Mouse (Mus musculus) heart, adult 2 months (tissue): Measurements from ENCODE around the gene Foxo3. TPM values are rescaled to one million over a fixed set of nuclear protein-coding genes. Genes with fewer than 3 reads are reported as not detected.

Source experiments
- DNase-seq, 2 experiments: peaks; one replicate each; pipeline ENCODE4 v3.0.0; 2021
- H3K27ac ChIP-seq: fragments of 200-600 bp; 2 replicates; pipeline ENCODE4 v1.8.1; 2022
- H3K27me3 ChIP-seq: fragments of 200-500 bp; 2 replicates; pipeline ENCODE4 v1.6.1; 2012; ENCODE audit warnings: mild to moderate bottlenecking, low read length, inconsistent platforms, mixed read lengths; ENCODE audit not compliant: control insufficient read depth, insufficient read depth
- H3K36me3 ChIP-seq: fragments of 200-500 bp; 2 replicates; pipeline ENCODE4 v1.6.1; 2012; ENCODE audit warnings: low read length, inconsistent platforms; ENCODE audit not compliant: control insufficient read depth, insufficient read depth
- H3K4me1 ChIP-seq: fragments of 200-500 bp; 2 replicates; pipeline ENCODE4 v1.6.1; 2011; ENCODE audit warnings: low read length; ENCODE audit not compliant: control insufficient read depth, insufficient read depth
- H3K4me3 ChIP-seq: fragments of 200-600 bp; 2 replicates; pipeline ENCODE4 v1.8.1; 2022
- H3K79me2 ChIP-seq: fragments of 200-500 bp; replicated peaks from 2 replicates; pipeline ENCODE4 v1.6.1; 2012; ENCODE audit warnings: mild to moderate bottlenecking, inconsistent platforms, low read length, moderate library complexity, mixed read lengths; ENCODE audit not compliant: control insufficient read depth, insufficient read depth
- H3K9ac ChIP-seq: fragments of 200-500 bp; 2 replicates; pipeline ENCODE4 v1.6.1; 2012; ENCODE audit warnings: low read depth, mild to moderate bottlenecking, control low read depth, inconsistent platforms, low read length, mixed read lengths
- CTCF ChIP-seq: fragments of 200-600 bp; IDR thresholded peaks from 2 replicates; pipeline ENCODE4 v1.8.1; 2022; ENCODE audit warnings: antibody characterized with exemption, mild to moderate bottlenecking, moderate library complexity
- EP300 ChIP-seq: fragments of 200-500 bp; IDR thresholded peaks from 2 replicates; pipeline ENCODE4 v1.6.1; 2011; ENCODE audit warnings: low read depth, low read length, control low read depth; ENCODE audit not compliant: insufficient read depth
- POLR2A ChIP-seq: fragments of 200-500 bp; IDR thresholded peaks from 2 replicates; pipeline ENCODE4 v1.6.1; 2011; ENCODE audit warnings: mild to moderate bottlenecking, low read depth, low read length, control low read depth; ENCODE audit not compliant: insufficient read depth
- WGBS: fragments of 180-500 bp; shearing (Covaris S2); methylation state at CpG from one replicate; pipeline ENCODE4 v1.1.7; 2018; 5-methylcytosine and 5-hydroxymethylcytosine counted together
- intact Hi-C: fragments of 180-260 bp; cut with DNase I; formaldehyde crosslinking; loops from one replicate; pipeline ENCODE4 v1.15.1; 2025
- polyA plus RNA-seq: library from polyadenylated mRNA; depleted of rRNA; stranded (reverse); fragments of >200 nt; gene quantifications from 2 replicates; pipeline ENCODE4 v1.2.3, GENCODE M21; 2012
- total RNA-seq, 2 experiments: library from RNA; stranded (reverse); gene quantifications; 2 replicates each; pipeline ENCODE4 v1.2.3; 2021

Foxo3 gene
- total and polyA plus RNA-seq, 3 experiments, result 26.7 to 89.5 (median 72.5) TPM

DNA sequence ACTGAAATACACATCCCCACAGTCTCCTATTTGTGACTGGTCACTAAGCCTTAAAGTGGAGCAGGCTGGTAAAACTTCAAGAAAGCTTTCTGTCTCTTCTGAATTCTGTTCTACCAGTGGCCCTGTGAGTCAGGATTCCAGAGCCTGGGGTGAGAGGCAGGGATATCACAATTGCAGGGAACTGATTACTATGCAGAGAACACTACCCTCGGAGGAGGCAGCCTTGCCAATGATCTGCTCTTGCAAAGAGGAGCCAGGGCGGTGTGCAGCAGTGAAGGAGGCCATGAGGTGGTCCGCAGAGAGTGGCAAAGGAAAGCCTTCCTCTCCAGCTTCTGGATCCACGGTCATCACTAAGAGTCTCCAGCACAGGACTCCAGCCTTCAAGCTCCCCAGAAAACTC, 34.8 kb downstream of the Foxo3 start:
- Histone ChIP-seq H3K4me1 (peaks cover 24% of the 10 kb centered on the region), H3K79me2 (peaks cover 13% of the 10 kb centered on the region), H3K9ac (no peak overlapping the region), H3K4me3 (no peak overlapping the region), H3K36me3 (peaks cover 18% of the 10 kb centered on the region), H3K27ac (no peak overlapping the region), H3K27me3 (no peaks in the 10 kb centered on the region)
- 59% methylated on average over 4 of the region's 4 CpGs for WGBS
- no peak for TF ChIP-seq EP300
- no peak for DNase-seq
- intact Hi-C loops, result loop anchor here (2.0 kb wide), 1 partner anchor 15 kb away; no protein-coding TSS in a partner anchor

DNA sequence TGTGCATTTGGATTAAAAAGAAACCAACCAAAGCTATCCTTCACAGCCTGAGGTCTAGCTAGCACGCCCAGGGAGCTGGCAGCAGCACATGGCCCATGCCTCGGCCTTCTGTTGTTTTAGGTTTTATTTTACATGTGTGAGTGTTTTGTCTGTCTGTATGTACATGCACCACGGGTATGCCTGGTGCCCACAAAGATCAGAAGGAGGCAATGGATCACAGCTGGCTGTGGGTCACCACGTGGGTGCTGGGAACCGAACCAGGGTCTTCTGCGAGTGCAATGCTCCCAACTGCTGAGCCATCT, 36.8 kb downstream of the Foxo3 start:
- H3K79me2 ChIP-seq, result peaks cover 13% of the 10 kb centered on the region
- no peak overlapping the region for H3K9ac ChIP-seq
- no peak for DNase-seq
- no peak overlapping the region for H3K27ac ChIP-seq
- no peaks in the 10 kb centered on the region for H3K27me3 ChIP-seq
- H3K36me3 ChIP-seq, result peaks cover under 1% of the 10 kb centered on the region; the same call in 1 of the 2 replicates
- H3K4me1 ChIP-seq, result peaks cover 15% of the 10 kb centered on the region
- TF ChIP-seq EP300 (no peak), CTCF (no peak), POLR2A (no peak)
- intact Hi-C loops, result no loop called here
- 95% methylated on average over 6 of the region's 6 CpGs for WGBS
- no peak overlapping the region for H3K4me3 ChIP-seq

DNA sequence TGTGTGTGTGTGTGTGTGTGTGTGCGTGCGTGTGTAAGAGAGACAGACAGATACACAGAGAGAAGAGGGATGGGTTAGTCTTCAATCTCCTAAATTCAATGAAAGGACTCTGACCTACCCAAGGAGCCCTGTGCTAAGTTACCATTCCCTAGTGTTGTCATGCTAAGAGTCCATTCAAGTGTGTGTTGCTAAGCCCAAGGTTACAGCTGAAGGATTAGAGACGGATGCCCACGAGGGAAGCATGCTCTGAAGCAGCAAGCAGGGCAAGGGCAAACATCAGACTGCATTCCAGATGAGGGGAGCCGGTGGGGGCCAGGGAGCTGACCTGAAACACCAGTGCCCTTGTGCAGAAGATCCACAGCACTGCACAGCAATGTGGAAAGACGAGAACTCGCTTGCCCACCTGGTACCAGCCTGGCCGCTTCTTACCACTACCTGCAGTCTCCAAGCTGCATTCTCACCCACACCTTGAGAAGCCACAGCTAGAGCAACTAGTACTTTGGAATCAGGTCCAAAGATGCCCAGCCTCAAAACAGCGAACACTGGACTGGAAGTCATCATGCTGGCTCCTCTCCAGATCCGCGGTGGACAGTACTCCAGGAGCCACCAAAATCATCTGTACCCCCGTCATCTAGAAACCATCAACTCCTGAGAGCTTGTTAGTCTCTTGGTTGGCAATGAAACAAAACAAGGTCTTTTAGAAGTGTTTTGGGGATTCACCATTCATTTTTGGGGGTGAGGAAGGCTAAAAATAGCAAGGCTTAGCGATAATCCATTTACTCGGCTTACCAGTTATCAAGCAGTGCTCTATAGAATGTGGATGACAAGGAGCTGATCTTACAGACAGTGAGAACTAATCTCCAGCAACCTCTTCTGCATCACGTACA, 37.4 kb downstream of the Foxo3 start:
- H3K27me3 ChIP-seq, result no peaks in the 10 kb centered on the region
- H3K4me1 ChIP-seq, result peaks cover 12% of the 10 kb centered on the region
- TF ChIP-seq EP300 (no peak), CTCF (no peak), POLR2A (no peak)
- H3K9ac ChIP-seq, result no peak overlapping the region
- WGBS, result 71% methylated on average over 15 of the region's 15 CpGs
- intact Hi-C loops, result no loop called here
- H3K27ac ChIP-seq, result no peak overlapping the region
- peaks cover 15% of the 10 kb centered on the region for H3K79me2 ChIP-seq
- no peak for DNase-seq
- H3K4me3 ChIP-seq, result no peak overlapping the region
- H3K36me3 ChIP-seq, result no peaks in the 10 kb centered on the region; the same call in 1 of the 2 replicates

DNA sequence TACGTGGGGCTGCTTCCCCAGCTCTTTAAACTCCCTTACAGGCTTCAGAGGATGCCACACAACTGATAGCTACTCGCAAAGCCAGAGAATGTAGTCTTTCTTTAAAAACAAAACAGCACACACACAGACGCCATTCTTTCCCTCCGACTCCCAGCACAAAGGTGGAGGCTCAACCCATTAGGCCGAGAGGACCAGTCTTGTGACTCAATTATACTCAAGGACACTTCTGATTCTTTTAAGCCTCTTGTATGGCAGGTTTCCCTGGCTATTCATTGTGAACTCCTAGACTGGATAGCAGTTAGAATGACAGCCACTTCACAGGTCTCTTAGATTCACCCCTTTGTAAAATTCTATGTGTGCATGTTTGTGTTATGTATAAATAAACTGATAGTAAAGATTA, 38.3 kb downstream of the Foxo3 start:
- no peak overlapping the region for H3K27ac ChIP-seq
- no peak overlapping the region for H3K9ac ChIP-seq
- intact Hi-C loops, result no loop called here
- TF ChIP-seq POLR2A, result no peak
- no peak for TF ChIP-seq EP300
- TF ChIP-seq CTCF, result no peak
- no peak overlapping the region for H3K4me3 ChIP-seq
- H3K27me3 ChIP-seq, result no peaks in the 10 kb centered on the region
- H3K79me2 ChIP-seq, result peaks cover 16% of the 10 kb centered on the region
- peaks cover 10% of the 10 kb centered on the region for H3K4me1 ChIP-seq
- DNase-seq, result no peak
- no peaks in the 10 kb centered on the region; the same call in 1 of the 2 replicates for H3K36me3 ChIP-seq
- WGBS, result 69% methylated on average over 5 of the region's 5 CpGs

DNA sequence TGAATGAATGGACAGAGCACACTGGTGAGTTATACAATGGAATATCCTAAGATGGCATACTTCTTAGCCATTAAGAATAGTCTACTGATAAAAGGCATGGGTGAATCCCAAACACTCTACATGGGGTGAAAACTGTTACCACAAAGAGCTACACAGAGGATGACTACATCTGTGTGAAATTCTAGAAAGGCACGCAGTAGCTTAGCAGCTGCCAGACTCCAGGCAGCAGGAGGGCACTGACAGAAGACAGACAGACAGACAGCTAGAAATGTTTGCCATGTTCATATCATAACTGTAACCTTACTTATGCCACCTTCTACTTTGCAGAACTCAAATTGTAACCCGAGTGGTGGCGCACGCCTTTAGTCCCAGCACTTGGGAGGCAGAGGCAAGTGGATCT, 39.0 kb downstream of the Foxo3 start:
- no peak overlapping the region for H3K9ac ChIP-seq
- intact Hi-C loops, result no loop called here
- no peak for TF ChIP-seq CTCF
- no peak for TF ChIP-seq POLR2A
- TF ChIP-seq EP300, result no peak
- 78% methylated on average over 4 of the region's 4 CpGs for WGBS
- H3K4me1 ChIP-seq, result peaks cover 11% of the 10 kb centered on the region
- no peaks in the 10 kb centered on the region for H3K27me3 ChIP-seq
- no peaks in the 10 kb centered on the region; the same call in 1 of the 2 replicates for H3K36me3 ChIP-seq
- no peak overlapping the region for H3K27ac ChIP-seq
- H3K4me3 ChIP-seq, result no peak overlapping the region
- peaks cover 17% of the 10 kb centered on the region for H3K79me2 ChIP-seq
- no peak for DNase-seq

DNA sequence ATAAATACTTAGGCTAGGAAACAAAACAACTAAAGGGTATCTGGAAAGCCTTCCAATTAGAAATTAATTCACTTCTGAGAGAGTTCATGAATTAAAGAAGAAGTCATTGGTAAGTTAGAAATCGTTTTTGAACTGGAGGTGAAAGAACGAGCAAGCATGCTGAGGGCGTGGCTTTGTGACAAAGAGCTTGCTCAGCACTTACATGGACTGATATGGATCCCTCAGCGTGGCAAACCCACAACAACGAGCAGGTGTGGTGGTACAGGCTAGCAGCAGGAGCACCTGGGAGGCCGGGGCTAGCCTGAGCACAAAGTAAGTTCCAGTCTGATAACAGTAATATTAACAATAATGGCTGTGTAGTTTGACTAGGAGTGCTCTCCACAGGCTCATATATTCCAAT, 41.2 kb downstream of the Foxo3 start:
- 72% methylated on average over 6 of the region's 6 CpGs for WGBS
- no peak for TF ChIP-seq CTCF
- TF ChIP-seq EP300, result no peak
- no peak for TF ChIP-seq POLR2A
- intact Hi-C loops, result no loop called here

More for the DNA sequence above, 41.2 kb downstream of the Foxo3 start:
- Histone ChIP-seq H3K27me3 (no peaks in the 10 kb centered on the region), H3K4me3 (no peak overlapping the region), H3K9ac (no peak overlapping the region), H3K27ac (no peak overlapping the region), H3K4me1 (peaks cover 15% of the 10 kb centered on the region), H3K79me2 (peaks cover 19% of the 10 kb centered on the region), H3K36me3 (no peaks in the 10 kb centered on the region; the same call in 1 of the 2 replicates)
- no peak for DNase-seq
